Mouse (Mus musculus): ENCODE data around the gene Cyth3.

- TF ChIP-seq CTCF (IDR thresholded peaks at IDR 0.05; ENCODE audit: insufficient read depth, low read length) (no peak), POLR2A (IDR thresholded peaks at IDR 0.05; ENCODE audit: borderline replicate concordance, extremely low read depth, low read depth, low read length) (no peak)
Observed at GRCm38 (mm10) chr5:143574261-143575178, 47.7 kb upstream of the Cyth3 start.
